Mouse (Mus musculus): ENCODE data around the gene Bcl6b.

Bcl6b gene

DNA sequence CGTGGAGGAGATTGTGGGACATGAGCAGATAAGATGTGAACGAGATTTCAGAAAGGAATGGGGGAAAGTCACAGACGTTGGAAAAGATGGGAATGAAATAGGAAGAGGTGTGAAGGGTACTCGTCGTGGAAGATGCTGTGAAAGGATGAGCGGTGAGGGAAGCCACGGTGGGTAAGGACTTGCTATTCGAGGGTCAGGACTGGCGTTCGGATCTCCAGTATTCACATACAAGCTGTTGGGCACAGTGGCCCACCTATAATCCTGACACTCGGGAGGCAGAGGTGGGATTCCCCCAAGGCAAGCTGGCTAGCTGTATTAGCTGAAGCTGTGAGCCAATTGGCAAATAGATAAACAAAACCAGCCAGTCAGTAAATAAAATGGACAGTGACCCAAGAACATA is 50.8 kb downstream of the Bcl6b start:
- intact Hi-C loops (cut with DNase I): loop anchor here (1.0 to 5.0 kb wide), 3 partner anchors 34 to 121 kb away; partner anchors contain the start of gene Slc16a11

DNA sequence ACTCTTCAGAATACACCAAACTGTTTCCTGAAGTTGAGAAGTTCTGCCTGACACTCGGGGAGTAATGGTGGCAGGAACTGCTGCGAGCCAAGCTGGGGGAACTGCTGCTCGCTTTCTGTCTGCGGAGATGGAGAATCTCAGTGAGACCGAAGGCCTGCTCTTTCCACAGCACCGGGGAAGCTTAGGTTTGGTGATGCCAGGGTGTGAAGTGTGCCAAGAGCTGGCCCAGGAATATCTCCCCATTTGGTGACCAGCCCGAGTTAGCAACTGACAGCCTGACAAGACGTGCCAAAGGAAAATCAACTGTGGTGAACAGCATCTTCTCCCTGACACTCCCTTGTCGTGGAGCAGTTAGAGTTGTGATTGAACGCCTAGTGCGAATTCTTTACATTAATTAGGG is 51.3 kb downstream of the Bcl6b start:
- intact Hi-C loops (cut with DNase I): loop anchor here (1.0 to 5.0 kb wide), 3 partner anchors 34 to 121 kb away; partner anchors contain the start of gene Slc16a11

DNA sequence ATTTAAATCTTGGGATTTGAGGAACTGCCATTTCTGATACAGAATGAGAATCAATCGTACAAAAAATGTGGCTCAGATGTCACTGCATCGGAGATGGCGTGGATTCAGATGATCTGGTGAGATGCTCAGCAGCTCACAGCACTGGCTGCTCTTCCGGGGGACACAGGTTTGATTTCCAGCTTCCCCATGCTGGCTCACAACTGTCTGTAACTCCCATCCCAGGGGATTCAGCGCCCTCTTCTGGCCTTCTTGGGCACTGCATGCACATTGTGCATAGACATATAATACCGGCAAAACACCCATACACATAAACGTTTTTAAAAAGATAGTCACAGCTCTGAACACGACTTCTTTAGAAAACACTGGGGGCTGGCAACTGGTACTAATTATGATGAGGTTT is 52.0 kb downstream of the Bcl6b start:
- intact Hi-C loops (cut with DNase I): loop anchor here (1.0 to 5.0 kb wide), 3 partner anchors 35 to 120 kb away; partner anchors contain the start of gene Slc16a11

DNA sequence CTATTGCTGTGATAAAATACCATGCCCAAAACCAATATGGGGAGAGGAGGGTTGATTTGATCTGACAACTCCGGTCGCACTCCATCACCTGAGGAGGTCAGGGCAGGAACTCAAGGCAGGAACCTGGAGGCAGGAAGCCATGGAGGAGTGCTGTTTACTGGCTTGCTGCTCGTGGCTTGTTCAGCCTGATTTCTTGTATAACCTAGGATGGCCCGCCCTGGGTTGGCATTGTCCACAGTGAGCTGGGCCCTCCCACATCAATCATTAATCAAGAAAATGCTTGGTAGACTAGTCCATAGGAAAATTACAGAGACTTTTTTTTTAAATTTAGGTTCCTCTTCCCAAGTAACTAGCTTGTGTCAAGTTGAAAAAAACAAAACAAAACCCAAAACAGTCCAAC is 55.1 kb downstream of the Bcl6b start:
- intact Hi-C loops (cut with DNase I): no loop called here

Small RNA genes lying within 50 kb of the gene (microRNA-seq; reads per million reads assigned to microRNA genes)
- gene Mir195a: 1,311 to 1,661 reads per million in 2 experiments
- gene Mir497: 0 reads per million in 2 experiments
- gene Mir497b: 0 reads per million in 2 experiments
